Mouse (Mus musculus) brown adipose tissue, adult 24 weeks (tissue): ENCODE measurements at regions not wholly inside any gene's neighbourhood (a gene's known extent, or its start where the extent isn't known, plus 50 kb on each side); places are given as distances from the start of the nearest gene placed in this dataset.

Experiments used
- H3K27ac ChIP-seq: fragments of 200-500 bp; replicated peaks from 2 replicates; pipeline ENCODE4 v1.5.1; 2012; ENCODE audit warnings: low read depth, mild to moderate bottlenecking, low read length
- H3K4me1 ChIP-seq: fragments of 200-500 bp; 2 replicates; pipeline ENCODE4 v1.6.1; 2012; ENCODE audit warnings: low read length, mixed read lengths; ENCODE audit not compliant: control insufficient read depth, insufficient read depth, insufficient read length
- H3K4me3 ChIP-seq: fragments of 200-500 bp; 2 replicates; pipeline ENCODE4 v1.5.1; 2012; ENCODE audit warnings: low read depth, mild to moderate bottlenecking, low read length, moderate library complexity; ENCODE audit not compliant: insufficient read depth

DNA sequence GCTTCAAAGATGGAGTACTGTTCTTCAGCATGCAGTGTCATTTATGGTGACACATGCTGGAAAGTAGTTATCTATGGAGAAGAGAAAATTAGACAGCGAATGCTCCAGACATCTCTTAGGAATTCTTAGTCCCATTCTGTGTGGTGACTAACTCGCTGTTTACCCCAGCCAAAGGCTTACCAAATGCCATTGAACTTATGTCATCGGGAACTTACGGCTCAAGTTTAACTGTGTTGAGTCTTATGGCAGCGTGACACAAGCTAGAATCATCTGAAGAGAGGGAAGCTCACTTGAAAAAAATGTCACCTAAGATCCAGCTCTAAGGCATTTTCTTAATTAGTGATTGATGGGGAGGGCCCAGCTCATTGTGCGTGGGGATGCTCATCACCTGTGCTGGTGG lies 138.7 kb downstream of the Pja2 start:
- no peaks in the 10 kb centered on the region for H3K4me1 ChIP-seq
- no peak overlapping the region for H3K4me3 ChIP-seq
- no peak overlapping the region for H3K27ac ChIP-seq
